Mouse (Mus musculus): ENCODE data around the gene Gpr180. TPM values are rescaled to one million over a fixed set of nuclear protein-coding genes. Genes with fewer than 3 reads are reported as not detected.
A peak's percentile ranks its signal among the peaks of the same experiment; 100 is the strongest.
"Not testable (repeated sequence)": the region's sequence is repeated elsewhere in the genome, so short reads cannot be mapped to it uniquely, and the experiment has no call there.

Gene Gpr180
- total RNA-seq, 2 experiments from 2014 or later: 28.2 to 31.9 TPM

DNA sequence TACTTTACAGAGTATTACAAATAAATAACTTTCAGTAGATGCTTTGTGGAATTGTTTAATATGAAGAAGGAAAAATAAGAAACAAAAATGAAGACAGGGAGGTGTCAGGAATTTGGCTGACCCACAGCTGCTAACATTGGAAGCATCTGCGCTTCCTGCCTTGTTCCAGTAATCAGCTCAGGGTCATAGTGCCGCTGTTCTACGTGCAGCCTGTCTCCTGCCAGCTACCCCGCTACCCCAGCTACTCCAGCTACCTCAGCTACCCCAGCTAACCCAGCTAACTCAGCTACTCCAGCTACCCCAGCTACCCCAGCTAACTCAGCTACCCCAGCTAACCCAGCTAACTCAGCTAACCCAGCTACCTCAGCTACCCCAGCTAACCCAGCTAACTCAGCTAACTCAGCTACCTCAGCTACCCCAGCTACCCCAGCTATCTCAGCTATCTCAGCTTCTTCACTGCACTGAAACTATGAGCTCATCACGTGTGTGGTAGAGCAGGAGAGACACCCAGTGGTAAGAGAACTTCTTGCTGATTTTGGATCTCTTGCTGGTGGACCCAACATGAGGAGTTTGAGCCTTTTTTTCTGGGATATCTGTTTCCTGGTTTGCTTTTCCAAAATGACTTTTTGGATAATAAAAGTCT is 14.8 kb downstream of the Gpr180 start:
- no peak for DNase-seq

DNA sequence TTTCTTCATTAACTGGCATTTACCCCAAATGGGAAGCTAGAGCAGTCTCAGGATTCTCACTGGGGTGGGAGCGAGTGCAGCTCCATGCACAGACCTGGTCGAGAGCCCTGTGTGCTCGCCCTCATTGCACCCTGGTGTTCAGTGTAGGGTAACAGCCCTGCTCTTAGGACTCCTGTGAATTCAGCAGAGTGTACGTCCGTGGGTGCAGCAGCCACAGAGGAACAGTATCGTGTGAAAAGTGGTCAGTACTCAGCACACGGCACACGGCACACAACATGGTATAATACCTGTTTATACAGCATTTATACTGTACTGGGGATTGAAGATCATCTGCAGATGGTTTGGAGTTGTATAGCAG is 15.3 kb downstream of the Gpr180 start:
- no peak for DNase-seq

DNA sequence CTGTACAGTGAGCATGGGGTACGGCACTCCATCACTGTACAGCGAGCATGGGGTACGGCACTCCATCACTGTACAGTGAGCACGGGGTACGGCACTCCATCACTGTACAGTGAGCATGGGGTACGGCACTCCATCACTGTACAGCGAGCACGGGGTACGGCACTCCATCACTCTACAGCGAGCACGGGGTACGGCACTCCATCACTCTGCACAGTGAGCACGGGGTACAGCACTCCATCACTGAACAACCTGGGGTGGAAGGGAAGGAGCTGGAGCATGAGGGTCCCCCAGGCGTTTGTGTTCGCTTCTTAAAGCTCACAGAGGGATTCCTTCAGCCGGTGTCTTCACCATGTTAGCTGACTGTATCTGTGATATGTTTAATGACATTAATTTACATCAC is 19.1 kb downstream of the Gpr180 start:
- not testable (repeated sequence) for DNase-seq

DNA sequence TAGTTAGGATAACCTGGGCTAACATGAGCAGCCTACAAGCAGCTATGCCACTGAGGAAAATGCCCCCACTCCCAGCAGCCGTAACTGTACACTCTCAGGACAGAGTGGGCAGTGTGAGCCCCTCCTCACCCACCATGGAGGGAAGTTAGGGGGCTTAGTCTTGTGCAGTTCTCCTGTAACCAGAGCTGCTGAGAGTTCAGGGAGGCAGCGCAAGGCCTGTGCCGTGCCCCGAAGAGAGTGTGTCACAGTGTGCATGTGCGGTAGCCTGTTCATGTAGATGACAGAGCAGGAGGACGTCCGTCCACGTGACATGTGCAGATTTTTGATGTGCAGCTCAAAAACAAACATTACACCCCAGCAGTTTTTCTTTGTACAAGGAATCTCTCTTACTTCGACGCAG is 19.8 kb downstream of the Gpr180 start:
- no peak for DNase-seq

DNA sequence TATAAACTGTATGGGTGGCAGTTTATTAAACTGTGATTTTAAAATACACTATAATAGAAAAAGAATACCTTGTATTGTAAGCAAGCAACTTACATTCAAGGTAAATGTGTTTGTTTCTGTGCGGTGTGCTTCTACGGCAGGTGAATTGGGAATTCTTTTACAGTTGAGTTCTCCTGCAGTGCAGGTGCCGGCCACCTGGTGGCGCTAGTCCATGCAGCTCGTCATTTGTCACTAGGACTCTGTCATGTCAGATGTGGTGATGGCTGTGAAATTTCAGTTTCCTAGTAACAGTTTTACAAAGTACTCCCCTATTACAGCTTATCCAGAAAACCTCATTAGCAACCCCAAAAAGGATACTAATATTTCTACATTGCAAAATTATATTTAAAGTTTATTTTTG is 20.2 kb downstream of the Gpr180 start:
- DNase-seq: peak; percentile 53 to 67

DNA sequence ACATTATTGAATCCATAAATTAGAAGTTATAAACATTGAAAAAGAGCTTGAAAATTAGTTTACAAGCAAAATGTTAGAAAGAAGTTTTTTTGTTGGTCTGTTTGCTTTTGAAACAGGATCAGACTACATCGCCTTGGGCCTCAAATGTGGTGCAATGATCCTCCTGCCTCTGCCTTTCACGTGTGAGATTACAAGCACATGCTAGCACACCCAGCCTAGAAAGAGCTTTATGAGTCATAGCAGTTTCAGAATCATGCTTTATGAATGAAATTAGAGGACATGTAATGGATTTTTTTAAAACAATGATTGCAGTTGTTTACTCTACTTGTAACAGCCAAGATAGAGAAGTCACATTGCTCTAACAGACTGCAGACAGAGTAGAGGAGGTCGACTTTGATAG is 24.8 kb downstream of the Gpr180 start:
- no peak for DNase-seq

DNA sequence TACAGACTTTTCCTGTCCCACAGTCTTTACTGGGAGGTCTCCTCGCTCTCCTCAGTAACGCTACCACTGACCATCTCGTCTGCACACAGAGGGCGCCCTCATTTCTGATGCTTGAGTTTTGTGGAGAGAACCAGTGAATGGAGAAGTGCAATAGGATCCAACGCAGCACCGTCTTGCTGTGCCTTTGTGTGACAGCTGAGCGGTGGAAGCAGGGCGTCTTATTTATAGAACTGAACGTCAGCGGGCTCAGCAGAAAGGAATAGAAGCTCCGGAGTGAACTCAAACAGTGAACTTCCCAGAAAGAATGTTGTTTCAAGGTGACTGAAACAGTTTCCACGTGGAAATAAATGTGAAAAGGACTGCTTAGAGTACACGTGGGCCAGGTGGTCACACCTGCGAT is 25.7 kb downstream of the Gpr180 start:
- DNase-seq: no peak

DNA sequence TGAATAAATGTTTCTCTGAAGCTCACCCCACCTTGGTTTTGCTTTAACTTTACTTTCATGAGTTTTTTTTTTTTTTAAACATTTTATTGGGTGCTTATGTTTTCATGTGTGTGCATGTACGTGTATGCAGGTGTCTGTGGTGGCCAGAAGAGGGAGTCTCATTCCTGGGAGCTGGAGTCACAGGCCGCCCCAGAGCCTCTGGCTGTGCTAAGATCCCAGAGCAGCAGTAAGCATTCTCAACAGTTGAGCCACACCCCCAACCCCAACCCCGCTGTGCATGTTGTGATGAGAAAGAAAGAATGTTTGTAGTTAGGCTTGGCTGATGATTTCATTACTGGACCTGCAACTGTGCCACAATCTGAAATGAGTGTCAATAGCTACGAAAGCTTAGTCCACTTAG is 31.8 kb downstream of the Gpr180 start:
- no peak for DNase-seq

DNA sequence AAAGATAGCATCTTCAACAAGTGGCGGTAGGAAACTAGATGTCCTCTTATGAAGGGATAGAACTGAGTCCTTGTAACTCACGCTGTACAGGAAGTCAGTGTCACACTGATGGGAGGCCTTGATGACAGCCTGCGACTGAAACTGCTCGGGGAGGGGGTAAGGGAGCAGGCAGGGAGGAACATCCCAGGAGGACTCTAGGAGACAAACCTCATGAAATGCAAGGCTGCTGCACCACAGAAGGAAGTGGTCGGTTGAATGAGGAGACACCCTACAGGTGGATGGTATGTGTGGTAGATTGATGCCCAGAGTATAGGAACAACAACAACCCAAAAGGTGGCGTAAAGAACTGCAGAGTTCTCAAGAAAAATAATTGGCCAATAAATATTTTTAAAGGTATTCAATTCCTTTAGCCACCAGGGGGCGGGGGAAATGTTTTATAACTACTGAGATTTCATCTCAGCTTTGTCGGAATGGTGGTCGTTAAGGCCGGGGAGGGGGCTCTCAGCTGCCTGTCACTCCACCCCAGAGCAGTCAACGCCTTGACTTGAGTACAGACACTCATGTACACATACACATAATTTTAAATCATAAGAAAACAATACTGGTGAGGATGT is 36.7 kb downstream of the Gpr180 start:
- no peak for DNase-seq

DNA sequence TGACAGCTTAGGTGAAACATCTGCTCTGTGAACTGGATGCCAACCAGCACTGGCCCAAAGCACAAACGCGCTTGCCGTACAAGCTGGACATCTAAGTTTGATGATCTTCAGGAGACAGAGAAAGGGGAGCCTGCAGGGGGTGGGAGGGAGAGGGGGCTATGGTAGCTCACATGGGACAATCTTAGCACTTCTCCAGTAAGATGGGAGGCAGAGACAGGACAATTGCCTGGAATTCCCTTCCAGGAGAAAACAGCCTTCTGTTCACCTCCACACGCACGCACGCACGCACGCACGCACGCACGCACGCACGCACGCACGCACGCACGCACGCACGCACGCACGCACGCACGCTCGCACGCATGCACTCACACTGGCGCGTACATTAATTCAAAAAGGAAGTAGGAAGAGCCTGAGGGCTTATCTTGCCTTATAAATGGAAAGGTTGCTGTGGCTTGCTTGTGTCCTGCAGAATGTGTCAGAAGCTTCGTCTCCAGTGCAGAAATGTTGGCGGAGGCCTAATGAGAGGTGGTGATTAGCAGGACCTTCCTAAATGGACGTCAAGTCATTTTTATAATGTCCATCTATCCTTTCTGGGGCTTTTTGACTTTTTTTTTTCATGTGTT is 38.2 kb downstream of the Gpr180 start:
- DNase-seq: no peak

DNA sequence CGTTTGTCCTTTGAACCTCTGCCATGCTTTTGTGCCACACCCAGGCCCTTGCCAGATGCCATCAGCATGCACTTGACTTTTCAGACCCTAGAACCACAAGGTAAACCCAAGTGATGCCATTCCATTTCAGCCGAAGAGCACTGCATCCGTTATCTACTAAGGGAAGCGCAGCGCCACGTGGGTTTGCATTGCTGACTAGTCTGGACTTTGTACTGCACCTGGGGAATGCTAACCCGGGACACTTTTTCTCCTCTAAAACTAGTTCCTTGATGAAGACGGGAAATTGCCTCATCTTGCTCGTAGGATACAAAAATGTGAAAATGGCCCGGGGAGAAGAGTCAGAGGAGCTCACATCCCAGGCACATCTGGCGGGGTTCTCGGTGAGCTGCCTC is 38.7 kb downstream of the Gpr180 start:
- no peak for DNase-seq

DNA sequence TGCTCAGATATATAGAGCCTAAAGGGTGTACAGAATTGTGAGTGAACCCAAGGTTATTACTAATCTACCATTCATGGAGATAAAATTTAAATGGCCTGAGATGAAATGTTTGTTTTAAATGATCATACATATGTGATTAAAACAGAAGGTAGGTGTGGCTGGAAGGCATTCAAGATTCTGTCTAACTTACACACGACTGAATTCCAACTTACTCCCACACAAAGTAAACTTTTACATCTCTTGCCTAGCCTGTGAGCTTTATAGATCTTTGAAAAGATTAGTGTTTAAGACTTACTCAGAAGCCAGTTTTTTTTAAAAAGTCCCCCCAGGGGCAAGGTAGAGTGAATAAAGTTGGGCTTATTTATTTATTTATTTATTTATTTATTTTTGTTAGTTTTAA is 42.3 kb downstream of the Gpr180 start:
- no peak for DNase-seq

DNA sequence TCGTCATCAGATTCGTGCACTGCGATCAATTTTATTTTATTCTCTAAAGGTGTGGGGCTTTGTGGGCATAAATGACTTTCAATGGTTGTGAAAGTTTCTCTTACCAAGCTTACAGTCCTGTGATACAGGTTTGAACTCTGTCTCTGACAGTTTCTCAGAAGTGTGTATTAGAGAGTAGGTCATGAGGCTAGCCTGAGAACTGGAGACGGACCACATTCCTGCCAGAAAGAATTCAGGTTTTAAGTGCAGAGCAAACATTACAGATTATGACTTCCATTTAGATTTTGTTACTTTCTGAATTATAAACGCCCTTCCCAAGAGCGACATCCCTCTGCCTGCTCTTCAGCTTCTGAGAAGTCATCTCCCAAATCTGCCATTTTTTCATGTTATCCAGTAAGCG is 42.7 kb downstream of the Gpr180 start:
- DNase-seq: no peak

DNA sequence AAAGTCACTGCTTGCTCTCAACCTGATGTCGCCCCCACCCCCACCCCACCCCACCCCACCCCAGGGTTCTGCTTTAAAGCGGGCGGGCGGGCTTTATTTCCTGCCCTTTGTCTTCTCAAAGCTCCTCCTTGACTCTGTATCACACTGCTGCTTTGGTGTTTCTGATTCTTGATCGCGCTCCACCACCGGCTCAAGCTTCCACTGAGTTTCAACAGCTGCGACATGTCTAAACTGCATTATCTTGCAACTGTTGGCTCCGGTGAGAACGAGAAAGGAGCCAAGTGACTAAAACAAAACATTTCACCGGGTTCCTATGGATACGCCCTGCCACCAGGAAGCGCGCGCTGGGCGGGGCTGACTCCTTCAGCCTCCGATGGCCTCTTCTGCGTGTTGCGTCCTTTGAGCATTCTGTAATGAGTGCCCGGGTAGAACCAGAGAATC is 43.2 kb downstream of the Gpr180 start:
- peak; percentile 68 to 78 for DNase-seq

DNA sequence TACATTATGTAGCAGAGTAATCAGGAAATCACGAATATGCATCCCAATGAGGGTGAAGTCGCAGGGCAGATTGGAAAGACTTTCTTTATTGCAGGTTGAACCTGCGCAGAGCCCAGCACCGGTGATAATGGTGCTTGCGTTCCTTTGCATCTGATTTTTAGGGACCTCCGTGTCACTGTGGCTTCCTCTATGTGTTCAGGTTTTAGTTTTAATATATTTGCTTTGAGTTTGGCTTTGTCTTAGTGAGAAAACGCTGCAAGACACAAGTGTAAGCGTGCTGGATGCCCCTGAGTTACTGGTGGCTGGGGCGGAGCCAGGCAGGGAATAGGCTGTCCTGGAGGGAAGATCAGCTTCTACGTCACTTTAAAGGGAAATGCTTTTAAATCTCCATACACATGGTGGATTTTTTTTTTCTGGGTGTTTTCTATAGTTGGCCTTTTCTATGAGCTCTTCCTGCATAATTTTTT is 43.8 kb downstream of the Gpr180 start:
- peak; percentile 60 to 70 for DNase-seq

DNA sequence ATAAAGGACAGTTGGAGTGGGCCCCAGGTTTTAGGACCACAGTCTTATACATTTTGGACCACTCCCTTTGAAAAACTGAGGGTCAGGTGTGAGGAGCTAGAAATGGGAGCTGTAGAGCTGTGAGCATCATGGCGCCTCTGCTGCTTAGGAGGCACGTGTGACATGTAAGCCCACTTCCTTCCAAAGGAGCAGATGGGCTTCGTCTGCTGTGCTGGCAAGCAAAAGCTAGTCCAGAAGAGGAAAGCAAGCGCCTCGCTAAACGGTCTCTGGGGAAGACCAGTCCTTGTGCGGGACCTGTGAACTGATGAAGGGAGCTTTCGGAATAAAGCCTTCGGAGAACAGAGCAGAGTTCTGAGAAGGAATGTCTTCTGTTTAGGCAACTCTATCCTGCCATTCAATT is 54.5 kb downstream of the Gpr180 start:
- DNase-seq: no peak

DNA sequence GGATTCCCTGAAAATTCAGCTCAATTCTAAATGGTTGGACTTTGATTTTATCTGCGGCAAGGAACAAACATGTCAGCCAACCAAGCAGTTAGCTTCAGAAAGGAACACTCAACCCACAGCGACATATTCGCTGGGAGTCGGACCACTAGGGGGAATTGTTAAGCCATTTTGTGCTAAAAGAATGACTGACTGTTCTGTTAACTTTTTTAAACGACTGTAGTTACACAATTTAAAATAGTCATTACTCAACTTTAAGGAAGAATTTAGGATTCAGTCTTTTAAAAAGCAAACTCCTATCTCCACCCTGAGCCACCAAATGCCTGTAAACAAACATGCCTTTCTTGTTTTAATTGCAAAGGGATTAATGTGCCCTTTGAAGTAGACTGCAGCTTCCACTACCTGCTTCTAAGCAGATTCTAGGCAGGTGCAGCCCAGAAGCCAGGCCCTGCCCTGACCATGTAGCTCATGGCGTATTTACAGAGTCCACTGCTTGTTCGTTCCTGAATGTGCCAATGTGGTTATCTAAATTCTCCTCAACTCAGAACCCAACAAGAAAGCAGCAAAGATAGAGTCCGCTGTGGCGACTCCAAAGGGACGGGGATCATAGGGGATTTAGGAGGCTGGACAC is 56.2 kb downstream of the Gpr180 start:
- DNase-seq: no peak

DNA sequence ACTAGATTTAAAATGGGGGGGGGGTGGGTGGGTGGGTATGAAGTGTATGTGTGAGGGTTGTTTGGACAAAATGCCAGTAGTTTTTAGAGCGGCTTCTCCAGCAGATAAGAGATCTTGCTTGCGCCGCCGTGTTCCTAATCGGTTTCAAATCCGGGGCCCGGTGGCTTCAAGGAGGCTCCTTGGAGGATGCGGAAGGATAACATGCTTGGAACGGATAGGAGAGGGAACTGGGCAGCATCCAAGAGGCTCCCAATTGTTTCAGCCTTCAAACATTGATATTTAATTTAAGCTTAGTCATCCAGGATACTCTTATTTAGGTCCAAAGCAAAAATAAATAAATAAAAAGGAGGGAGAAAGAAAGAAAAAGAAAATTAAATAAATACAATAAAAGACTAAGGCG is 56.7 kb downstream of the Gpr180 start:
- DNase-seq: no peak

DNA sequence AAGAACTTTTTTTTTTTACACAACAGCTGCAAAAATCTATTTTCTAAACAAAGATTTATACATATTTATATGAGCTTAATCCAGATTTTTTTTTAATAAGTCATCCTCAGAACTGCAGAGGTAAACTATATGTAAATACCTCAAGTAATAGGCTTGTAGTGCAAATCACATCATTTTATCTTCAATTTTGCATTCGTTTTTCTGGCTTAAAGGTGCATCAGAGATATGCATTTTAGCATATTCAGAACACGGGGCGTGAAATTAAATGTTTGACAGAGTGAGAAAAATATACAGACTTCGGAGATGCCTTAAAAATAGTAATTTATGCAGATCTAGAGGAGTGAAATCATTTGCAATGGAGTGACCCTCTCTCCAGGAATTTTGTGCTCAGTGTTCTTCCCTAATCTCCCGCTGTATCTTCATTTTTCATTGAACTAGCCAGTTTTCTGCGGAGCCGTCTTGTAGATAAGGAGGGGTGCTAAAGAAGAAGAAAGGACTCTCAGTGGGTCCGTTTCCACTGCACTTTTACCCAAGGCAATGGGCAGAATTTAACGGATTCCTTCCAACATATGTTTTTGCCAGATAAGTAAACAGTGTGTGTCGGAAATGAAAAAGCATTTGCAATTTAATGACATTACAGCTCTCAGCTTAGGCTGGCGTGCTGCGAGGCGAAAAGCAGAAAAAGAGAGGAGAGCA is 57.4 kb downstream of the Gpr180 start:
- DNase-seq: no peak

DNA sequence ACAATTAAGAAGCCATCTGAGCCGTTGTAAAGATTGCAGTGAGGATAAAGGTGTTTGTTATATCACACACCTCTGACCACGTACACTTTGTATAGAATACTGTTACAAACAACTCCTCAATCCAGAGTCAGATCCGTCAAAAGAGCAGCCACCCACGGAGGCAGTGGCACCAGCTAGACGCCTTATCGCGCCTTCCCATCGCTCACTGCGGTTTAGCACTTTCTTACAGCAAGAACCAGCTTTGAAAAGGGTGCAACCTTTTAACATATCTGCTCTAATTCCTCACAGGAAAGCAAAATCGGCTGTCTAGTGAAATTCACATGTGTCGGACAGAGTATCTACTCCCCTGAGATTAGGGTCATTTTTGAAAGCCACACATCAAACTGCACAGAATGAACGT is 60.1 kb downstream of the Gpr180 start:
- no peak for DNase-seq

DNA sequence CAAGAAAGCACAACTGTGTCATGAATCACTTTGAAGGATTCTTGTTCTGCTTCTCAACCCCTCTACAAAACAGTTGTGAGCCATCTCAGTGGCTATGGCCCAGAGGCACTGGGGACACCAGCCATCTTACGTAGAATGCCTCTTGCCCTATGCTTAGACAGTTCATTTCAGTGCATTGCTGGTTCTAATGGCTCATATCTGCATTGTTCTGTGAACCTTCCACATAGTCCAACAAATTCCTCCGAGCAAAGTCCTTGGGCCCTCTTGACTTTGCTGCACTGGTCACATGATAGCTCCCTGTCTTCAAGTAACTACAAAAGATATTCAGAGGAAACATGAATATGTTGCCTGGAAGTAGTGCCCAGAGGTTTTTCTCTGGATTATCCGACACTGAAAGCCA is 63.8 kb downstream of the Gpr180 start:
- no peak for DNase-seq

DNA sequence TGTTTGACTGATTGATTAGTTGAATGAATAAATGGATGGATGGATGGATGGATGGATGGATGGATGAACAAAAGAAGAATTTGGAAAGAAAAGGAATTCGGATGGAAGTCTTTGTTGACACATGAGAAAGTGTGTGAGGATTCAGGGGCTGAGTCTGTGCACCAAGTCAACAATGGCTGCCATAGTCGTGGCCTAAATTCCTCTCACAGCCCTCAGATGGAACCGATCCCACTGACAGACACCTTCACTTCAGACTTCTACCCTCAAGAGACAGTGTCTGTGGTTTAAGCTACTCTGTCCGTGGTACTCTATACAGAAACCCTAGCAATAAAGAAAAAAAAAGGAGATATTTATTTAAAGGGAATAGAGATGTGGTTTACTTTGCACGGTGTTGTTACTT is 65.0 kb downstream of the Gpr180 start:
- DNase-seq: no peak

DNA sequence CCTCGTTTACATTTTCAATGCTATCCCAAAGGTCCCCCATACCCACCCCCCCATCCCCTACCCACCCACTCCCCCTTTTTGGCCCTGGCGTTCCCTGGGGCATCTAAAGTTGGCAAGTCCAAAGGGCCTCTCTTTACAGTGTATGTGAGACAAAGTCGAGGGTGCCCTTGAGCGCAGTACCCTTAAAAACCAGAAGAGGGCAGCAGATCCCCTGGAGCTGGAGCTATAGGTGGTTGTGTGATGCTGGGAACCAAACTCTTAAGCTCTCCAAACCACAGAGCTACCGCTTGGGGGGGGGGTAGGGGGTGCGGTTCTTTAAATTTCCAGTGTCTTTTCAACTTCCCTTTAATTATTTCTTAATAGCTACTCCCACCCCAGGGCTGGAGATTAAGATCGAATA is 66.1 kb downstream of the Gpr180 start:
- no peak for DNase-seq
